Mouse (Mus musculus) MEL (cell line): ENCODE results near the gene Arl8a.

Experiments
- CHD2 ChIP-seq: IDR thresholded peaks from 2 replicates; pipeline ENCODE4 v1.6.1; 2011; ENCODE audit warnings: low read length, improper control_type of control experiment
- CTCF ChIP-seq, 3 experiments: IDR thresholded peaks in 2 of 3; conservative IDR thresholded peaks in 1 of 3; 2 replicates each; pipeline ENCODE4 v1.5.1; 2011 to 2012; ENCODE audit warnings: low read length in 3 of 3, low read depth in 2 of 3, mild to moderate bottlenecking in 2 of 3, improper control_type of control experiment in 1 of 3, inconsistent platforms in 1 of 3, mixed read lengths in 1 of 3, moderate library complexity in 1 of 3; ENCODE audit not compliant: control insufficient read depth in 1 of 3, insufficient read depth in 1 of 3, poor library complexity in 1 of 3, severe bottlenecking in 1 of 3
- MAFK ChIP-seq: IDR thresholded peaks from 2 replicates; pipeline ENCODE4 v1.6.1; 2011; ENCODE audit warnings: low read depth, mild to moderate bottlenecking, low read length, improper control_type of control experiment, borderline replicate concordance
- MEF2A ChIP-seq: IDR thresholded peaks from 2 replicates; pipeline ENCODE4 v1.6.1; 2014; ENCODE audit warnings: low read depth, mild to moderate bottlenecking, inconsistent platforms, low read length, improper control_type of control experiment; ENCODE audit not compliant: poor library complexity, insufficient replicate concordance, severe bottlenecking; ENCODE audit errors: extremely low read depth
- MYC ChIP-seq: IDR thresholded peaks from 2 replicates; pipeline ENCODE4 v1.6.1; 2011; ENCODE audit warnings: low read depth, mild to moderate bottlenecking, low read length, improper control_type of control experiment, moderate library complexity
- NRF1 ChIP-seq: IDR thresholded peaks from 2 replicates; pipeline ENCODE4 v1.6.1; 2014; ENCODE audit warnings: low read depth, mild to moderate bottlenecking, inconsistent platforms, low read length, improper control_type of control experiment, moderate library complexity; ENCODE audit not compliant: poor library complexity, insufficient read depth, severe bottlenecking
- POLR2A ChIP-seq, 2 experiments: IDR thresholded peaks; 2 replicates each; pipeline ENCODE4 v1.6.1; 2011 to 2012; ENCODE audit warnings: low read length in 2 of 2, mild to moderate bottlenecking in 2 of 2, control low read depth in 1 of 2, improper control_type of control experiment in 1 of 2, low read depth in 1 of 2, moderate library complexity in 1 of 2; ENCODE audit not compliant: control insufficient read depth in 1 of 2, insufficient read depth in 1 of 2, poor library complexity in 1 of 2
- TCF12 ChIP-seq: IDR thresholded peaks from 2 replicates; pipeline ENCODE4 v1.6.1; 2014; ENCODE audit warnings: low read depth, mild to moderate bottlenecking, inconsistent platforms, low read length, improper control_type of control experiment, moderate library complexity
- ZC3H11A ChIP-seq: IDR thresholded peaks from 2 replicates; pipeline ENCODE4 v1.6.1; 2012; ENCODE audit warnings: low read depth, mild to moderate bottlenecking, inconsistent platforms, low read length, improper control_type of control experiment
- ZMIZ1 ChIP-seq: IDR thresholded peaks from 2 replicates; pipeline ENCODE4 v1.6.1; 2012; ENCODE audit warnings: low read depth, mild to moderate bottlenecking, inconsistent platforms, low read length, improper control_type of control experiment, moderate library complexity
- ZNF384 ChIP-seq: IDR thresholded peaks from 2 replicates; pipeline ENCODE4 v1.6.1; 2012; ENCODE audit warnings: low read depth, mild to moderate bottlenecking, inconsistent platforms, low read length, improper control_type of control experiment

DNA sequence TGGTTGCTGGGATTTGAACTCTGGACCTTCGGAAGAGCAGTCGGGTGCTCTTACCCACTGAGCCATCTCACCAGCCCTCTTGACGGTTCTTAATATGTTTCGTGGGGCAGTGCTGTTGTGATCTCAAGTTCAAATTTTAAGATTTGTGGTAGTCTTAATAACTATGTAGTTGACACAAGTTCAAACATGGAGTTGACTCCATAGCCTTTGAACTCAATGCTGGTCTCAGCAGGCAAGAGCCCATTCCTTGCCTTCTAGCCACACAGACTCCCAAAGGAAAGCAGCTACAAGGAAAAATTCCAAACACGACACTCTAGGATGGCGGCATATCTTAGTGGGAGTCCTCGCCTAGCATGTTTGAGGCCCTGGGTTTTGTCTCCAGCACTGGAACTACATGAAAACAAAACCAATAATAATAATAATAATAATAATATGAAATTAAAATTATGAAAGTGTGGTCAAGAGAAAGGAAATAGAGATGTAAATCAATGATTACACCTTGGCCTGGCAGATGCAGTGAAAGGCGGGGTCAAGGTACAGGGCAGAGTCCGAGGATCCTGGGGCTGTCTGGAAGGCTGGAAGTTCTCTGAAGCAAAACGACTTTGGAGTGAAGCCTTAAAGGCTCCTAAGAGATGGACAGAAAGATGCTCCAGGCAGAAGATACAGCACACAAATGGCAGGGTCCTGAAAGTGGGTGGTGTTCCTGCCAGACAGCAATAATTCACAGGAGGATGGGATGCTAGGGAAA lies 22.0 kb downstream of the Arl8a start:
- TF ChIP-seq POLR2A (IDR thresholded peaks at IDR 0.05; ENCODE audit: control insufficient read depth in 1 of 2, insufficient read depth in 1 of 2, low read depth in 1 of 2, low read length in 2 of 2, poor library complexity in 1 of 2) (no peak), ZNF384 (no peak), CTCF (IDR thresholded peaks at IDR 0.05 in 2 of 3, conservative IDR thresholded peaks at IDR 0.05 in 1 of 3; ENCODE audit: control insufficient read depth in 1 of 3, insufficient read depth in 1 of 3, low read depth in 2 of 3, low read length in 3 of 3, poor library complexity in 1 of 3, severe bottlenecking in 1 of 3) (no peak), CHD2 (no peak), NRF1 (no peak), MYC (no peak), ZMIZ1 (no peak), MAFK (no peak), TCF12 (no peak), MEF2A (no peak), ZC3H11A (no peak)
